8 mouse cellular contexts compared by ENCODE assay signal in genomic region chr16:17807192-17808009, GRCm38 (mm10). TPM values are rescaled to one million over a fixed set of nuclear protein-coding genes. Genes with fewer than 3 reads are reported as not detected.
DNase-seq lines count a peak whose midpoint lies in the region; ATAC-seq and TF ChIP-seq lines count a peak whose summit lies in the region.

No protein-coding gene starts in this region.

- H3K27me3 ChIP-seq in forebrain, embryonic 10.5 days (ENCODE audit: poor library complexity, severe bottlenecking): peaks cover 94% of the 10 kb centered on the region
- peaks cover 51% of the 10 kb centered on the region for H3K27me3 ChIP-seq in heart, embryonic 14.5 days (ENCODE audit: control insufficient read depth, insufficient read depth, low read length)
- H3K27me3 ChIP-seq in liver, adult 2 months (ENCODE audit: control insufficient read depth, insufficient read depth, low read length): peaks cover 45% of the 10 kb centered on the region

- H3K79me2 ChIP-seq in liver, adult 2 months (ENCODE audit: control insufficient read depth, insufficient read depth, low read length): no peaks in the 10 kb centered on the region

- no peak for TF ChIP-seq POLR2A in liver, adult 2 months (IDR thresholded peaks at IDR 0.05; ENCODE audit: extremely low read depth, insufficient read depth, low read length)

- no peaks in the 10 kb centered on the region for H3K9me3 ChIP-seq in forebrain, embryonic 10.5 days
- no peaks in the 10 kb centered on the region for H3K9me3 ChIP-seq in heart, embryonic 14.5 days (ENCODE audit: control insufficient read depth, low read length)

- H3K4me3 ChIP-seq in forebrain, embryonic 10.5 days: peak overlapping the region; percentile 62
- peak overlapping the region; percentile 50 to 51 for H3K4me3 ChIP-seq in heart, embryonic 14.5 days (ENCODE audit: control insufficient read depth in 1 of 2, insufficient read depth in 1 of 2, low read depth in 1 of 2, low read length in 2 of 2)
- H3K4me3 ChIP-seq in liver, adult 2 months (ENCODE audit: insufficient read depth, low read depth, low read length): peak overlapping the region; percentile 50; the same call in 1 of the 2 replicates

- peak; percentile 56 for ATAC-seq in heart, embryonic 14.5 days (ENCODE audit: insufficient number of reproducible peaks, insufficient read depth, low FRiP score, low read depth)

- WGBS in forebrain, embryonic 10.5 days: 1% methylated on average over 73 of the region's 73 CpGs
- 6% methylated on average over 69 of the region's 73 CpGs for WGBS in heart, embryonic 14.5 days
- WGBS in liver, adult 2 months: 9% methylated on average over 72 of the region's 73 CpGs

- no peak for TF ChIP-seq CTCF in liver, adult 2 months (IDR thresholded peaks at IDR 0.05; ENCODE audit: low read depth, low read length)

- peak overlapping the region; percentile 96 for H3K4me2 ChIP-seq in heart, embryonic 14.5 days (ENCODE audit: low read length)

- H3K4me1 ChIP-seq in forebrain, embryonic 10.5 days: peaks cover 72% of the 10 kb centered on the region
- peaks cover 35 to 64% of the 10 kb centered on the region in 2 experiments; a peak in 3 of 4 replicates for H3K4me1 ChIP-seq in heart, embryonic 14.5 days (ENCODE audit: control insufficient read depth in 2 of 2, insufficient read depth in 2 of 2, low read length in 2 of 2)
- peaks cover 14% of the 10 kb centered on the region for H3K4me1 ChIP-seq in liver, adult 2 months (ENCODE audit: control insufficient read depth, insufficient read depth, low read length)

- no peaks in the 10 kb centered on the region for H3K36me3 ChIP-seq in forebrain, embryonic 10.5 days (replicated peaks)
- H3K36me3 ChIP-seq in heart, embryonic 14.5 days (ENCODE audit: control insufficient read depth, insufficient read depth, low read length): peaks cover 16% of the 10 kb centered on the region; the same call in 1 of the 2 replicates
- H3K36me3 ChIP-seq in liver, adult 2 months (ENCODE audit: control insufficient read depth, insufficient read depth, low read length): no peaks in the 10 kb centered on the region

- DNase-seq in urinary bladder, adult 18-20 months (ENCODE audit: low spot score in 2 of 2): peak; percentile 59 to 63
- no peak for DNase-seq in urinary bladder, postnatal 10 days (ENCODE audit: low spot score)
- DNase-seq in forebrain, embryonic 10.5 days (ENCODE audit: extremely low spot score, low spot score): peak; percentile 89
- peak; percentile 90 for DNase-seq in kidney, postnatal 10 days
- peak; percentile 33 for DNase-seq in liver, adult 2 months (ENCODE audit: extremely low read depth, low read depth, low spot score)
- peak; percentile 94 for DNase-seq in naive thymus-derived CD4-positive, alpha-beta T cell, adult 2 months (ENCODE audit: low read depth)
- DNase-seq in spleen, postnatal 4 days (ENCODE audit: low spot score in 2 of 2): peak; percentile 75 to 89

- H3K27ac ChIP-seq in forebrain, embryonic 10.5 days: peak overlapping the region; percentile 86
- peak overlapping the region in 1 of 2 experiments; percentile 49; a peak in 1 of 4 replicates for H3K27ac ChIP-seq in heart, embryonic 14.5 days (replicated peaks in 1 of 2; ENCODE audit: control insufficient read depth in 1 of 2, insufficient read depth in 1 of 2, low read depth in 2 of 2, low read length in 2 of 2)
- H3K27ac ChIP-seq in liver, adult 2 months (replicated peaks; ENCODE audit: insufficient read depth, low read depth, low read length): no peak overlapping the region

- H3K9ac ChIP-seq in heart, embryonic 14.5 days (ENCODE audit: low read length): peak overlapping the region; percentile 78
- peak overlapping the region; percentile 44 for H3K9ac ChIP-seq in liver, adult 2 months (ENCODE audit: low read depth, low read length)

RNA-seq across cellular contexts. Expression of gene Scarf2, which starts 10.3 kb away (rescaled TPM):
- 4.0 and 4.1 TPM in 2 replicates for polyA plus RNA-seq in forebrain, embryonic 10.5 days (2016; fragmentation: Nextera tagmentation; extraction: Ambion mirVana)
- polyA plus RNA-seq in heart, embryonic 14.5 days (2014; fragmentation: Nextera tagmentation; extraction: Ambion mirVana): 7.9 and 11.1 TPM in 2 replicates
- 1.8 and 2.3 TPM in 2 replicates for total RNA-seq in liver, adult 2 months (2014; rRNA removed)
- polyA plus RNA-seq in liver, adult 2 months (2012; rRNA removed): 6.2 and 7.7 TPM in 2 replicates

RNA-seq across cellular contexts. Expression of gene B830017H08Rik, which starts 25.5 kb away (rescaled TPM):
- polyA plus RNA-seq in forebrain, embryonic 10.5 days (2016; fragmentation: Nextera tagmentation; extraction: Ambion mirVana): not detected in 2 replicates
- polyA plus RNA-seq in heart, embryonic 14.5 days (2014; fragmentation: Nextera tagmentation; extraction: Ambion mirVana): not detected in 2 replicates
- not detected in 2 replicates for total RNA-seq in liver, adult 2 months (2014; rRNA removed)
- not detected in 2 replicates for polyA plus RNA-seq in liver, adult 2 months (2012; rRNA removed)

RNA-seq across cellular contexts. Expression of gene Car15, which starts 30.8 kb away (rescaled TPM):
- polyA plus RNA-seq in forebrain, embryonic 10.5 days (2016; fragmentation: Nextera tagmentation; extraction: Ambion mirVana): 2.7 and 3.6 TPM in 2 replicates
- 1.0 and 1.3 TPM in 2 replicates for polyA plus RNA-seq in heart, embryonic 14.5 days (2014; fragmentation: Nextera tagmentation; extraction: Ambion mirVana)
- 0.27 and 1.0 TPM in 2 replicates for total RNA-seq in liver, adult 2 months (2014; rRNA removed)
- polyA plus RNA-seq in liver, adult 2 months (2012; rRNA removed): 1.6 and 3.7 TPM in 2 replicates

RNA-seq across cellular contexts. Expression of gene Klhl22, which starts 48.0 kb away (rescaled TPM):
- polyA plus RNA-seq in forebrain, embryonic 10.5 days (2016; fragmentation: Nextera tagmentation; extraction: Ambion mirVana): 55.4 and 59.1 TPM in 2 replicates
- polyA plus RNA-seq in heart, embryonic 14.5 days (2014; fragmentation: Nextera tagmentation; extraction: Ambion mirVana): 42.0 and 43.6 TPM in 2 replicates
- total RNA-seq in liver, adult 2 months (2014; rRNA removed): 9.7 and 10.2 TPM in 2 replicates
- 25.5 and 28.2 TPM in 2 replicates for polyA plus RNA-seq in liver, adult 2 months (2012; rRNA removed)
